Mouse (Mus musculus): ENCODE data around the gene Zer1. TPM values are rescaled to one million over a fixed set of nuclear protein-coding genes. Genes with fewer than 3 reads are reported as not detected.
"Not testable (repeated sequence)": the region's sequence is repeated elsewhere in the genome, so short reads cannot be mapped to it uniquely, and the experiment has no call there.

Zer1 gene
- 100 to 1,000 TPM; 141 to 144 (median 142) TPM for total RNA-seq (2022)

DNA sequence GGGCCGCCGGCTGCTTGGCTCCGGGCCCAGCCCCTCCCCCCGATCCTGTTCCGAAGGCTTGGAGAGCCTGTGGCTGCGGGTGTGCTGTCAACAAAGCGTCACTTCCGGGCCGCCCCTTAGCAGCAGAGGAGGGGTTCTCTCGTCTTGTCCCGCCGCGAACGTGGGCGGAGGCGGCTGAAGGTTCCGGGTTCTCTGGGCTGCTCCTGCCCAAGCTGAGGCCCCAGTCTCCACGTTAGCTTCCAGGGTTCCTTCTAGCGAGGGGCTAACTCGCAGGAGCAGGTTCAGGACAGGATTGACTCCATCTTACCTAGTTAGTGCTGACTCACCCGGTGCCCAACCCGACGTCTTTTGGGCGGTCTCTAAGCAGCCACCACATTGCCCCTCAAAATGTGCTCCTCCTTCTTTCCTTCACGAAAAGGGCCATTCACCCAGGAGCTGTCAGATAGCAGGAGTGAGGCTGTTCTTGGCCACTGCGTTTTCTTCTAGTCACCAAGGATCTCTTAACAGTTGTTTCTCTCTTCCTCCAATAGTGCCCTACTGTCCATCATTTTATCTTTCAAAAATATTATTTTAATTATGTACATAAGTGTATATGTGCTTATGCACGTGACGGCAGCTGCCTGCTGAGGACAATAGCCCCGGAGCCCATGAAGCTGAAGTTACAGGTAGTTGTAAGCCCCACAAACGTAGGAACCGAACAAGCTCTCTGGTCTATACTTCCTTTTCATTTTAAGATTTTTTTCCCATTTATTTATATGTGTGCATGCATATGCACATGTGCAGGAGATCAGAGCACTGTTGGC, at the start of gene Zer1:
Gene Zer1, minus strand, starts transcription at position 114 of the 803 bp plus-strand sequence.
- DNase-seq (ENCODE audit: low spot score in 2 of 2) = peak; percentile 94 to 95

GRCm38 (mm10) chr2:30173541-30174240, 49.3 kb upstream of the Zer1 start:
- DNase-seq (ENCODE audit: low spot score in 2 of 2) = no peak

DNA sequence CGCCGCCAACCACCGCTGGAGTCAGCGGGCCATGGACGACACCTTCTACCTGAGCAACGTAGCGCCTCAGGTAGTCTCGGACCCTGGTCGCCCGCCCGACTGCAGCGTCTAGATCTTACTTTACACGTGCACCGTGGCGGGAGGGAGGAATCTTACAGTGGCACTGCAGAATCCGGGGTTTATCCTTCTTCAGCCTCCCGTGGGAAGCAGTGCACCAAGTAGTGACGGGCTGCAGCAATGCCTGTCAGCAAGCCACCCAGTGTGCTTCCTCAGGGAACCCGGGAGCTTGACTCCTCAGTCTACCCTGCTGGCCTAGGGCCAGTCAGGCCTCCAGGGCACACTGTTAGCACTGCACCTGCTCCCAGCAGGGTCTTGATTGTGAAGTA, 47.6 kb upstream of the Zer1 start:
- DNase-seq (ENCODE audit: low spot score in 2 of 2) = no peak

- peak; percentile 83 to 89 for DNase-seq (ENCODE audit: low spot score in 2 of 2)
Measured at GRCm38 (mm10) chr2:30171371-30171996, 47.1 kb upstream of the Zer1 start, which contains the start of gene Endog. Gene Endog (plus strand): TSS chr2:30171493.

- DNase-seq (ENCODE audit: low spot score in 2 of 2) = no peak
Measured at GRCm38 (mm10) chr2:30166677-30167076, 42.3 kb upstream of the Zer1 start.

GRCm38 (mm10) chr2:30164340-30164932, 40.1 kb upstream of the Zer1 start:
- DNase-seq (ENCODE audit: low spot score in 2 of 2) = no peak

DNA sequence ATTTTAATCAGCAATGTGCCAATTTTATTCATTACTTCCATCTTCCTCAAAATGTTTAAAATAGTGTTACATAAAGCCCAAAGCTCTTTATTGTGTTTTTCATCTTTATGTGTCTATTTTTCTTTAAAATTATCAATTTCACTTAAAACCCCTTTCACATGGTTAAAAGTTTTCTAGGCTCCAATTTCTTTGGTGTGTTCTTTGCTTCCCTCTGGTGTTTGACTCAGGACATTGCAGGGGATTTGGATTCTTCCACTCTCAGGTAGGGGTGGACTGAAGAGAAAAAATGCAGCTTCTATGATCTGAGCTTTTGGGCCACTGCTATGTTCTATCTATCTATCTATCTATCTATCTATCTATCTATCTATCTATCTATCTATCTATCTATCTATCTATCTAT, 37.4 kb upstream of the Zer1 start:
- DNase-seq (ENCODE audit: low spot score in 2 of 2) = no peak

DNA sequence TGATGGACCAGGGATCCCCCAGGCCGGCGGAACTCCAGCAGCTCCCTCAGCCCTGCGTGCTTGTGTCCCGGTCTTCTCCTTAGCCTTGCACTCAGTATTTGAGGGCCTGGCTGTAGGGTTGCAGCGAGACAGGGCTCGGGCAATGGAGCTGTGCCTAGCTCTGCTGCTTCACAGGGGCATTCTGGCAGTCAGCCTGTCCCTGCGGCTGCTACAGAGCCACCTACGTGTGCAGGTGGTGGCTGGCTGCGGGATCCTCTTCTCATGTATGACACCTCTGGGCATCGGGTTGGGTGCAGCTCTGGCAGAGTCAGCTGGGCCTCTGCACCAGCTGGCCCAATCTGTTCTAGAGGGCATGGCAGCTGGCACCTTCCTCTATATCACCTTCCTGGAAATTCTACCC, 35.5 kb upstream of the Zer1 start:
- not testable (repeated sequence) for DNase-seq (ENCODE audit: low spot score in 2 of 2)

DNA sequence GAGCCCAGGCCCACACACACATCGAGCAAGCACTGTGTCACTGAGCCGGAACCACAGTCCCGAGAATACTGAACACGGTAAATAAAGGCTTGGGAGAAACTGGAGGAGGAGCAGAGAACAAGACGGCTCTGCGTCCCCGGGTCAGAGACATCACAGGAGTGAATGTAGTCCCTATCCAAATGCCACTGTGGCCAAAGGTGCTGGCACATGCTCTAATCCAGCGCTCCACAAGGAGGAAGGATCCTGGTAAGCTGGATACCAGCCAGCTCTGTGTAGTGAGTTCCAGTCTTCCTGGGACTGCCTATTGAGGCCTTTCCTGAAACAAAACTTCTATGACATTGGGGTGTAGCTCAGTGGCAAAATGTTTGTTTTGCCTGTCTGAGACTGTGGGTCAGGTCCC, 28.2 kb upstream of the Zer1 start:
- no peak for DNase-seq (ENCODE audit: low spot score in 2 of 2)

DNA sequence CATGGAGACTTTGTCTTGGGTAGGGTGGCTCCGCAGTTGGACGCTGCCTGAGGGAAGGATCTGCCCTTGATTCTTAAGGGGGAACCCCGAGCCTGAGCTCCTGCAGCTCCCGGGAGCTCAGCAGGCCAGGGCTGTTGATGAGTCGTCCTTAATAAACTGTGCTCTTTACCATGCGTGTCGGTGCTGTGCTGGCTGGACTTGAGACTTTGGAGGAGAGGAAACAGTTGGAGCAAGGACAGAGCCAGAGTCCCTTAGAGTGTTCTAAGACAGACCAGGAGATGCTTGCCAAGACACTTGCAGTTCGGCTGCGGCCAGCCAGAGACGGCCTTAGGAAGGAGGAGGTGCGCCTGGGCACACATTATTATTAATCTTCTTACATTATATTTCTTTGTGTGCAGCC, 27.5 kb upstream of the Zer1 start:
- DNase-seq (ENCODE audit: low spot score in 2 of 2) = no peak

GRCm38 (mm10) chr2:30147466-30147865, 23.1 kb upstream of the Zer1 start:
- no peak for DNase-seq (ENCODE audit: low spot score in 2 of 2)

- no peak for DNase-seq (ENCODE audit: low spot score in 2 of 2)
Measured at GRCm38 (mm10) chr2:30144436-30144835, 20.1 kb upstream of the Zer1 start.

GRCm38 (mm10) chr2:30140021-30140420, 15.6 kb upstream of the Zer1 start:
- DNase-seq (ENCODE audit: low spot score in 2 of 2) = not testable (repeated sequence)

DNA sequence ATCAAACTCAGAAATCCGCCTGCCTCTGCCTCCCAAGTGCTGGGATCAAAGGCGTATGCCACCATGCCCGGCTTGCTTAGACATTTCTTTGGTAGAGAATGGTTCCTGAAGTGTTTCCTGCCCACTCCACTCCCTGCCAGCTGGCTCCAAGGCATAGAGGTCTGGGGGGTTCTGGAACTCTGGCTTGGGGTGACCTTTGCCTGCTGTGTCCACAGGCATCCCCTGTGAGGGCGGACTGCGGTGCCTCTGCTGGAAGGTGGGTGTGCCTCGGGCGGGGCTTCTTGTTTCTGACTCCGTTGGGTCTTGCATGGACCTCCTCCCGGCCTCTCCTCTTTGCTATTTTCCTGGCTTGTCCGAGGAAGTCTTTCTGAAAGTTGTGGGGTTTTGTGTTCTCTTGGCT, 12.1 kb upstream of the Zer1 start:
- no peak for DNase-seq (ENCODE audit: low spot score in 2 of 2)

DNA sequence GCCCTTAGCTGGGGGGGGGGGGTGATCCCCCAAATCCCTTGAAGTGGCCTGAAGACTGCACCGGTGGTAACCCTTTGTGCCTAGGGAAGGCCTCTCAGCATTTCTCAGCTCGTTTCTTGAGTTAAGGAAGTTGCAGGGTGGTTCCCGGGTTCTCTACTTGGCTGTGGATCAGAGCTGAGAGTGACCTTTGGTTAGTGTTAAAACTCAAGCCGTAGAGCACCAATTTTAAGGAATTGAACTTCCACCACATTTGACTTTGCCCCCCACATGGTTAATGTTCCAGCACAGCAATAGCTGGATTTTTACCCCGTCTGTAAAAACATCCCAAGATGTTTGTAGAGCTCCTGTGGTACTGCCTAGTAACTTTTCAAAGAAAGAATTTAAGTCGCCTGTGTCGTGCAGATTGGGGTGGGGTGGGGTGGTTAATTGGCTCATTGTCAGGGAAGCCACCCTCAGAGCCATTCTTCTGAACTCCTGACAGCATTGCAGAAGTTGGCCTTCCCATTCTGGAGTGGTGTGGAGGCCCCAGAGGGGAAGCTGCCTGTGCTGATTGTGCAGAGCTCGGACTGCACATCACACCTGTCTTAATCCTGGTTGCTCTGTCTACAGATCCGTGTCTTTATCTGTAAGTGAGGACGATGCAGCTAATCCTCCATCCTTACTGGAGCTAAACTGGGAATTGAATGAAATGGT, 10.7 kb upstream of the Zer1 start:
- DNase-seq (ENCODE audit: low spot score in 2 of 2) = no peak

- no peak for DNase-seq (ENCODE audit: low spot score in 2 of 2)
Measured at GRCm38 (mm10) chr2:30134378-30134711, 10.0 kb upstream of the Zer1 start.

GRCm38 (mm10) chr2:30133613-30134377, 9.4 kb upstream of the Zer1 start, which contains the start of gene Tbc1d13:
Gene Tbc1d13 (plus strand): TSS chr2:30133746.
- DNase-seq (ENCODE audit: low spot score in 2 of 2) = peak; percentile 96 to 98

GRCm38 (mm10) chr2:30132801-30133612, 8.6 kb upstream of the Zer1 start:
- DNase-seq (ENCODE audit: low spot score in 2 of 2) = no peak

DNA sequence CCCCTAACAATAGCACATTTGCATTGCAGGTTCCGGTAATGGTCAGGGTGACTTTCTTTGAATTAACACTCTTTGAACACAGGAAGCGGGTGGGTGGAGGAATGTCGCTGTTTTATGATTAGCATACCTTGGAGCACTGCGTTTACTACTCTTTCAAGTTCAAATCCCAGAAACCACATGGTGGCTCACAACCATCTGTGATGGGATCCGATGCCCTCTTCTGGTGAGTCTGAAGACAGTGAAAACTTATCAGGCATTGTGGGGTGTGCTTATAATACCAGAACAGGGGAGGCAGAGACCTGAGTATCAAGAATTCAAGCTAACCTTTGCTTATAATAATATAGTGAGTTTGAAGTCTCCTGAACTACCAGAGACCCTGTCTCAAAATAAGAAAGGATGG, 6.9 kb upstream of the Zer1 start:
- DNase-seq (ENCODE audit: low spot score in 2 of 2) = not testable (repeated sequence)

DNA sequence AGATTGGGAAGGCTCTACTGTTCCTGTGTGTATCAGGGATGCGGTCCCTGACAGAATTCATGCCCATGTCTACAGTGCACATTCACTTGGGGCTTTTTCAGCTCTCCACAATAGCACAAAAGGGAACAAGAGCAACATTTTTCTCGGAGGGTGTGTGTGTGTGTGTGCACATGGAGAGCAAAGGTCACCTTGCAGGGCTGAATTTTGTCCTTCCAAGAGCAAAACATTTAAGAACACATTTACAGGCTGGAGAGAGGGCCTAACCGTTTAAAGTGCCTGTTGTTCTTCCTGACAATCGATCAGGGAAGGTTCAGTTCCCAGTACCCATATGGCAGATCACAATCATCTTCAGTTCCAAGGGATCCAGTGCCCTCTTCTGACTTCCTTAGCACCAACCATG, 5.8 kb upstream of the Zer1 start:
- no peak for DNase-seq (ENCODE audit: low spot score in 2 of 2)

All from left cerebral cortex, adult 8-10 months (tissue).